Mouse (Mus musculus) MEL (cell line): ENCODE measurements at regions not wholly inside any gene's neighbourhood (a gene's known extent, or its start where the extent isn't known, plus 50 kb on each side); places are given as distances from the start of the nearest gene placed in this dataset.

Experiments used
- DNase-seq: peaks from one replicate; pipeline ENCODE4 v3.0.0; 2011; ENCODE audit warnings: low read depth, low spot score
- H3K27ac ChIP-seq: 2 replicates; pipeline ENCODE4 v1.5.1; 2012; ENCODE audit warnings: low read depth, mild to moderate bottlenecking, control low read depth, low read length, moderate library complexity; ENCODE audit not compliant: control insufficient read depth
- H3K27me3 ChIP-seq, 2 experiments: fragments of 150-350 bp in 1 of 2; sonication (generic) in 1 of 2; 2 replicates each; pipeline ENCODE4 v1.6.1; 2012; ENCODE audit warnings: low read length in 2 of 2, mild to moderate bottlenecking in 2 of 2, improper control_type of control experiment in 1 of 2, moderate library complexity in 1 of 2; ENCODE audit not compliant: insufficient read depth in 2 of 2, control insufficient read depth in 1 of 2
- H3K36me3 ChIP-seq, 2 experiments: 2 replicates each; pipeline ENCODE4 v1.6.1; 2012 to 2014; ENCODE audit warnings: low read length in 2 of 2, improper control_type of control experiment in 1 of 2, inconsistent platforms in 1 of 2, mild to moderate bottlenecking in 1 of 2; ENCODE audit not compliant: insufficient read depth in 2 of 2, control insufficient read depth in 1 of 2
- H3K4me1 ChIP-seq, 2 experiments: fragments of 150-350 bp in 1 of 2; sonication (generic) in 1 of 2; 2 replicates each; pipeline ENCODE4 v1.6.1; 2012; ENCODE audit warnings: low read length in 2 of 2, improper control_type of control experiment in 1 of 2, mild to moderate bottlenecking in 1 of 2; ENCODE audit not compliant: insufficient read depth in 2 of 2, control insufficient read depth in 1 of 2
- H3K4me3 ChIP-seq, 2 experiments: fragments of 150-350 bp in 1 of 2; sonication (generic) in 1 of 2; 2 replicates each; pipeline ENCODE4 v1.5.1; 2012; ENCODE audit warnings: low read depth in 2 of 2, low read length in 2 of 2, mild to moderate bottlenecking in 2 of 2, moderate library complexity in 2 of 2, control low read depth in 1 of 2, improper control_type of control experiment in 1 of 2; ENCODE audit not compliant: control insufficient read depth in 1 of 2, insufficient read depth in 1 of 2
- H3K79me2 ChIP-seq: 2 replicates; pipeline ENCODE4 v1.6.1; 2012; ENCODE audit warnings: mild to moderate bottlenecking, low read length, moderate library complexity; ENCODE audit not compliant: control insufficient read depth, poor library complexity, insufficient read depth
- H3K9ac ChIP-seq: 2 replicates; pipeline ENCODE4 v1.6.1; 2012; ENCODE audit warnings: low read depth, mild to moderate bottlenecking, control low read depth, low read length, moderate library complexity; ENCODE audit not compliant: control insufficient read depth, poor library complexity, severe bottlenecking
- H3K9me3 ChIP-seq: fragments of 150-350 bp; sonication (generic); replicated peaks from 2 replicates; pipeline ENCODE4 v1.6.1; 2012; ENCODE audit warnings: mild to moderate bottlenecking, low read length, improper control_type of control experiment, moderate library complexity; ENCODE audit not compliant: insufficient read depth
- BHLHE40 ChIP-seq: IDR thresholded peaks from 2 replicates; pipeline ENCODE4 v1.6.1; 2012; ENCODE audit warnings: low read depth, mild to moderate bottlenecking, inconsistent platforms, low read length, improper control_type of control experiment, borderline replicate concordance
- CHD2 ChIP-seq: IDR thresholded peaks from 2 replicates; pipeline ENCODE4 v1.6.1; 2011; ENCODE audit warnings: low read length, improper control_type of control experiment
- E2F4 ChIP-seq: IDR thresholded peaks from 2 replicates; pipeline ENCODE4 v1.6.1; 2011; ENCODE audit warnings: low read depth, low read length, improper control_type of control experiment, borderline replicate concordance
- ETS1 ChIP-seq: IDR thresholded peaks from 2 replicates; pipeline ENCODE4 v1.6.1; 2012; ENCODE audit warnings: low read depth, mild to moderate bottlenecking, inconsistent platforms, low read length, improper control_type of control experiment, moderate library complexity
- GATA1 ChIP-seq: IDR thresholded peaks from 2 replicates; pipeline ENCODE4 v1.6.1; 2011; ENCODE audit warnings: low read depth, low read length, improper control_type of control experiment
- JUND ChIP-seq: IDR thresholded peaks from 2 replicates; pipeline ENCODE4 v1.6.1; 2011; ENCODE audit warnings: low read depth, mild to moderate bottlenecking, improper control_type of control experiment, low read length
- MAX ChIP-seq: IDR thresholded peaks from 2 replicates; pipeline ENCODE4 v1.6.1; 2011; ENCODE audit warnings: low read length, improper control_type of control experiment
- MEF2A ChIP-seq: IDR thresholded peaks from 2 replicates; pipeline ENCODE4 v1.6.1; 2014; ENCODE audit warnings: low read depth, mild to moderate bottlenecking, inconsistent platforms, low read length, improper control_type of control experiment; ENCODE audit not compliant: poor library complexity, insufficient replicate concordance, severe bottlenecking; ENCODE audit errors: extremely low read depth
- MYC ChIP-seq: IDR thresholded peaks from 2 replicates; pipeline ENCODE4 v1.6.1; 2011; ENCODE audit warnings: low read depth, mild to moderate bottlenecking, low read length, improper control_type of control experiment, moderate library complexity
- NRF1 ChIP-seq: IDR thresholded peaks from 2 replicates; pipeline ENCODE4 v1.6.1; 2014; ENCODE audit warnings: low read depth, mild to moderate bottlenecking, inconsistent platforms, low read length, improper control_type of control experiment, moderate library complexity; ENCODE audit not compliant: poor library complexity, insufficient read depth, severe bottlenecking
- POLR2AphosphoS2 ChIP-seq: IDR thresholded peaks from 2 replicates; pipeline ENCODE4 v1.6.1; 2011; ENCODE audit warnings: low read length, improper control_type of control experiment
- POLR2AphosphoS5 ChIP-seq: IDR thresholded peaks from 2 replicates; pipeline ENCODE4 v1.6.1; 2012; ENCODE audit warnings: low read depth, borderline replicate concordance, mild to moderate bottlenecking, inconsistent platforms, low read length, moderate library complexity, mixed read lengths
- RAD21 ChIP-seq: IDR thresholded peaks from 2 replicates; pipeline ENCODE4 v1.6.1; 2011; ENCODE audit warnings: mild to moderate bottlenecking, low read depth, low read length, improper control_type of control experiment
- SIN3A ChIP-seq: IDR thresholded peaks from 2 replicates; pipeline ENCODE4 v1.6.1; 2012; ENCODE audit warnings: low read length, improper control_type of control experiment, inconsistent platforms
- TBP ChIP-seq: IDR thresholded peaks from 2 replicates; pipeline ENCODE4 v1.8.0; 2011; ENCODE audit warnings: low read depth, low read length, improper control_type of control experiment
- TCF12 ChIP-seq: IDR thresholded peaks from 2 replicates; pipeline ENCODE4 v1.6.1; 2014; ENCODE audit warnings: low read depth, mild to moderate bottlenecking, inconsistent platforms, low read length, improper control_type of control experiment, moderate library complexity
- UBTF ChIP-seq: IDR thresholded peaks from 2 replicates; pipeline ENCODE4 v1.6.1; 2012; ENCODE audit warnings: low read depth, mild to moderate bottlenecking, inconsistent platforms, low read length, improper control_type of control experiment, moderate library complexity, borderline replicate concordance; ENCODE audit not compliant: insufficient read depth
- USF1 ChIP-seq: IDR thresholded peaks from 2 replicates; pipeline ENCODE4 v1.6.1; 2014; ENCODE audit warnings: low read depth, mild to moderate bottlenecking, inconsistent platforms, low read length, improper control_type of control experiment, moderate library complexity
- USF2 ChIP-seq, 2 experiments: IDR thresholded peaks; 2 replicates each; pipeline ENCODE4 v1.6.1; 2011 to 2012; ENCODE audit warnings: improper control_type of control experiment in 2 of 2, low read length in 2 of 2, borderline replicate concordance in 1 of 2, inconsistent platforms in 1 of 2, low read depth in 1 of 2, mild to moderate bottlenecking in 1 of 2; ENCODE audit not compliant: insufficient read depth in 1 of 2
- ZC3H11A ChIP-seq: IDR thresholded peaks from 2 replicates; pipeline ENCODE4 v1.6.1; 2012; ENCODE audit warnings: low read depth, mild to moderate bottlenecking, inconsistent platforms, low read length, improper control_type of control experiment
- ZMIZ1 ChIP-seq: IDR thresholded peaks from 2 replicates; pipeline ENCODE4 v1.6.1; 2012; ENCODE audit warnings: low read depth, mild to moderate bottlenecking, inconsistent platforms, low read length, improper control_type of control experiment, moderate library complexity
- ZNF384 ChIP-seq: IDR thresholded peaks from 2 replicates; pipeline ENCODE4 v1.6.1; 2012; ENCODE audit warnings: low read depth, mild to moderate bottlenecking, inconsistent platforms, low read length, improper control_type of control experiment

DNA sequence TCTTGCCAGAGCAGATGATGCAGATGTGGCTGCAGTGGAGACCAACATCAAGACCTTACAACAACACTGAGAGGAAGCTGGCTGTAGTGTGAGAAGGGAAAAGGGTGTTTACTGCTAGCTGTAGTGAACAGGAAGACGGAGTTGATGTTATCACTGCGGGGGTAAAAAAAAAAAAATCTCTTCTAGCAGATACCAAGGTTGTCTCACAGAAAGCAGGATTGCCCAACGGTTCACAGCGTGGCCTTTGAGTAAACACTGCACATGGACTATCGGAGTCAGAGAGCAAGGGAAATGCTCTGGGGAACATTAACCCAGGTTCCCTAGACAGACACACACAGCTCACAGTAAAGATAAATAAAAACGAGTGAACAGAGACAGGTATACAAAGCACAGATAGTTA, 192.8 kb downstream of the Ly86 start:
- no peak for DNase-seq
- Histone ChIP-seq H3K79me2 (no peaks in the 10 kb centered on the region), H3K9ac (no peak overlapping the region), H3K4me1 (no peaks in the 10 kb centered on the region), H3K36me3 (no peaks in the 10 kb centered on the region), H3K27ac (no peak overlapping the region), H3K4me3 (no peak overlapping the region), H3K9me3 (no peaks in the 10 kb centered on the region), H3K27me3 (peaks cover 0 to 2% of the 10 kb centered on the region in 2 experiments; a peak in 3 of 4 replicates)
- no peak for TF ChIP-seq RAD21
- TF ChIP-seq GATA1, result 0 out of 2 replicates have a peak, but pooled peaks have one; percentile 29
- TF ChIP-seq ZNF384, result peak; percentile 74

DNA sequence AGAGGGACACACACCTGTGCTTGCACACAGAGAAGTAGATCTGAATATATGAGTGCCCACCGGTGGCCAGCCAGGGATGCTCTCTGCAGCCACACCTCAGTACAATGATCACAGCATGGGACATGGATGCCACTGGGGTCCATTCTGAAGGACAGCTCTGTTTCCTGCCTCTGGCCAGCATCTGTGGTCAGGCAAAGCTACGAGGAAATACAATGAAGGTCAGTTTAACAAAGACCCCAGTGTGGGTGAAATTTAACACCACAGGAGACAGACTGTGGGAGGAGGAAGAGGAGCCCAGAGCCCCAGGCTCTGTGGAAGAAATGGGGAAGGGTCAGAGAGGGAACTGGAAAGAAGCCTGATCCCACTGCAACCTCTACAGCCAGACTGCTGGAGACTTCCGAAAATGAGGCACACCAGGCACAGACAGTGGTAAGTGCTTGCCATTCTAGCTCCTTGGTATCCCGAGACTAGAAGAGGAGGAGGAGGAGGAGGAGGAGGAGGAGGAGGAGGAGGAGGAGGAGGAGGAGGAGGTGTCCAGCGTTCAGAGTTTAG, 196.0 kb downstream of the Ly86 start:
- H3K27ac ChIP-seq, result no peak overlapping the region
- no peak for DNase-seq
- TF ChIP-seq E2F4 (no peak), POLR2AphosphoS5 (no peak), CHD2 (no peak), JUND (no peak), TCF12 (no peak), UBTF (no peak), SIN3A (no peak), MEF2A (no peak), BHLHE40 (no peak), ZC3H11A (no peak), GATA1 (no peak), POLR2AphosphoS2 (no peak), TBP (no peak), USF2 (IDR thresholded peaks at IDR 0.05; ENCODE audit: borderline replicate concordance in 1 of 2, insufficient read depth in 1 of 2, low read depth in 1 of 2, low read length in 2 of 2) (no peak), MYC (no peak), ETS1 (no peak), ZMIZ1 (no peak), USF1 (no peak), MAX (no peak), NRF1 (no peak)
- TF ChIP-seq, all 39 proteins: peak for 0
- Histone ChIP-seq H3K4me3 (no peak overlapping the region), H3K4me1 (no peaks in the 10 kb centered on the region), H3K79me2 (no peaks in the 10 kb centered on the region), H3K9ac (no peak overlapping the region), H3K27me3 (no peaks in the 10 kb centered on the region; a peak in 1 of 4 replicates), H3K9me3 (no peaks in the 10 kb centered on the region), H3K36me3 (no peaks in the 10 kb centered on the region)
